ENCODE assay signal across 27 mouse cellular contexts in the genomic region with DNA sequence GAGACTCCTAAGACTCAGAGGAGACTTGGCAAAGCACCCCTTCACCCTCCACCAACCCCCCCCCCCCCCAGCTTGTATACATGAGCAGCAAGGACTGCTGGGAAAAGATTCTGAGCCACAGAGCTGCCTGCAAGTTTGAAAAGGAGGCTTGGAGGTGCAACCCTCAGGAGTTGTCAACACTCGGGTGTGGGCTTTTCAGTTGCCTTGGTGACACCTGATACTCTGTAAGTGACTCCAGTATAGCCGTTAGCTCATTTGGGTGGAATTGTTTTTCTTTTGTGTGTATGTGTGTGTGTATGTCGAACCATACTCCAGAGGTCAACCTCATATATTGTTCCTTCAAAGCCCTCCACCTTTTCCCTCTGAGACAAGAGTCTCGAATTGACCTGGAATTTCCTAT.
A peak's percentile ranks its signal among the peaks of the same experiment; 100 is the strongest.
DNase-seq lines count a peak whose midpoint lies in the region; ATAC-seq lines count a peak whose summit lies in the region.
"Had no signal": no experiment of that assay in that cellular context is flagged by ENCODE, and none has a peak within 500 bp of the region (broad histone marks: within the 10 kb centered on the region; RNA-seq: fewer than 3 reads in every experiment).

No protein-coding gene starts in this region.

- no peaks in the 10 kb centered on the region for H3K9me3 ChIP-seq in embryonic facial prominence, embryonic 11.5 days (replicated peaks; ENCODE audit: control insufficient read depth, low read length)
- no peaks in the 10 kb centered on the region for H3K9me3 ChIP-seq in embryonic facial prominence, embryonic 10.5 days
- no peaks in the 10 kb centered on the region for H3K9me3 ChIP-seq in heart, embryonic 13.5 days
- H3K9me3 ChIP-seq in kidney, embryonic 14.5 days (ENCODE audit: control insufficient read depth, low read length): no peaks in the 10 kb centered on the region
- H3K9me3 ChIP-seq in embryonic facial prominence, embryonic 14.5 days (ENCODE audit: control insufficient read depth, low read length): no peaks in the 10 kb centered on the region
- H3K9me3 ChIP-seq: embryonic facial prominence, embryonic 13.5 days; forebrain, embryonic 12.5 days; G1E; hindbrain, embryonic 13.5 days; liver, embryonic 15.5 days; neural tube, embryonic 12.5 days had no signal

- ATAC-seq in embryonic facial prominence, embryonic 11.5 days (replicated peaks; ENCODE audit: insufficient number of reproducible peaks, low FRiP score, low TSS enrichment, low read depth): no peak
- no peak for ATAC-seq in heart, embryonic 13.5 days (ENCODE audit: extremely low read depth, insufficient number of reproducible peaks, low FRiP score, low TSS enrichment)
- peak; percentile 52; the same call in 1 of the 2 replicates for ATAC-seq in kidney, embryonic 14.5 days (ENCODE audit: low FRiP score, low TSS enrichment)
- peak; percentile 53; the same call in 1 of the 2 replicates for ATAC-seq in embryonic facial prominence, embryonic 14.5 days (ENCODE audit: low read depth)
- ATAC-seq: intestine, embryonic 16.5 days; midbrain, embryonic 16.5 days had no signal

- peak; percentile 12 for DNase-seq in embryonic facial prominence, embryonic 11.5 days (ENCODE audit: low spot score)
- DNase-seq in embryonic facial prominence, embryonic 10.5 days (ENCODE audit: low spot score): no peak
- no peak for DNase-seq in heart, adult 8-10 months (ENCODE audit: low spot score)
- DNase-seq in kidney, adult 8-10 months: no peak
- DNase-seq in embryonic facial prominence, embryonic 14.5 days (ENCODE audit: low spot score): peak; percentile 55
- no peak for DNase-seq in neural tube, embryonic 10.5 days (ENCODE audit: extremely low spot score, low spot score)
- DNase-seq: adrenal gland, adult 8-10 months; cerebellum, adult 2 months; cerebellum, postnatal 14 days; gastrocnemius, postnatal 14 days; kidney, adult 9 months; kidney, postnatal 14 days; layer of hippocampus, adult 9-11 months; right cerebral cortex, postnatal 4 days; thymus, adult 2 months; thymus, postnatal 36 days had no signal

- no peak overlapping the region for H3K4me3 ChIP-seq in embryonic facial prominence, embryonic 11.5 days (ENCODE audit: low read depth, low read length)
- no peak overlapping the region for H3K4me3 ChIP-seq in embryonic facial prominence, embryonic 10.5 days
- no peak overlapping the region for H3K4me3 ChIP-seq in heart, embryonic 13.5 days
- no peak overlapping the region for H3K4me3 ChIP-seq in kidney, embryonic 14.5 days (ENCODE audit: low read length)
- no peak overlapping the region for H3K4me3 ChIP-seq in embryonic facial prominence, embryonic 14.5 days (ENCODE audit: low read depth, low read length)
- H3K4me3 ChIP-seq: embryonic facial prominence, embryonic 13.5 days; forebrain, embryonic 12.5 days; hindbrain, embryonic 13.5 days; liver, embryonic 15.5 days; neural tube, embryonic 12.5 days had no signal

- no peaks in the 10 kb centered on the region for H3K4me1 ChIP-seq in embryonic facial prominence, embryonic 11.5 days (ENCODE audit: control insufficient read depth, insufficient read depth, low read length)
- H3K4me1 ChIP-seq in embryonic facial prominence, embryonic 10.5 days: peaks cover 12% of the 10 kb centered on the region; the same call in 1 of the 2 replicates
- H3K4me1 ChIP-seq in heart, embryonic 13.5 days: peaks cover 46% of the 10 kb centered on the region
- no peaks in the 10 kb centered on the region for H3K4me1 ChIP-seq in kidney, embryonic 14.5 days (ENCODE audit: control insufficient read depth, insufficient read depth, low read length)
- H3K4me1 ChIP-seq in embryonic facial prominence, embryonic 14.5 days (ENCODE audit: control insufficient read depth, insufficient read depth, low read length): peaks cover 10% of the 10 kb centered on the region; the same call in 1 of the 2 replicates
- H3K4me1 ChIP-seq: forebrain, embryonic 12.5 days; hindbrain, embryonic 13.5 days; liver, embryonic 15.5 days; neural tube, embryonic 12.5 days had no signal

- H3K27me3 ChIP-seq in embryonic facial prominence, embryonic 11.5 days (ENCODE audit: control insufficient read depth, insufficient read depth, low read length): no peaks in the 10 kb centered on the region
- no peaks in the 10 kb centered on the region for H3K27me3 ChIP-seq in embryonic facial prominence, embryonic 10.5 days (replicated peaks; ENCODE audit: low read depth, poor library complexity, severe bottlenecking)
- no peaks in the 10 kb centered on the region for H3K27me3 ChIP-seq in heart, embryonic 13.5 days (replicated peaks)
- no peaks in the 10 kb centered on the region for H3K27me3 ChIP-seq in kidney, embryonic 14.5 days (ENCODE audit: control insufficient read depth, insufficient read depth, low read length)
- no peaks in the 10 kb centered on the region for H3K27me3 ChIP-seq in embryonic facial prominence, embryonic 14.5 days (replicated peaks; ENCODE audit: control insufficient read depth, insufficient read depth, low read length)
- H3K27me3 ChIP-seq: embryonic facial prominence, embryonic 13.5 days; forebrain, embryonic 12.5 days; hindbrain, embryonic 13.5 days; liver, embryonic 15.5 days; neural tube, embryonic 12.5 days had no signal

- no peak overlapping the region for H3K4me2 ChIP-seq in embryonic facial prominence, embryonic 11.5 days (ENCODE audit: low read depth, low read length)
- H3K4me2 ChIP-seq in heart, embryonic 13.5 days: no peak overlapping the region
- H3K4me2 ChIP-seq in kidney, embryonic 14.5 days (replicated peaks; ENCODE audit: low read depth, low read length): no peak overlapping the region
- no peak overlapping the region for H3K4me2 ChIP-seq in embryonic facial prominence, embryonic 14.5 days (ENCODE audit: low read depth, low read length)
- H3K4me2 ChIP-seq: embryonic facial prominence, embryonic 13.5 days; forebrain, embryonic 12.5 days; hindbrain, embryonic 13.5 days; liver, embryonic 15.5 days; midbrain, embryonic 11.5 days; neural tube, embryonic 12.5 days had no signal

- H3K27ac ChIP-seq in embryonic facial prominence, embryonic 11.5 days (replicated peaks; ENCODE audit: low read depth, low read length): no peak overlapping the region
- H3K27ac ChIP-seq in embryonic facial prominence, embryonic 10.5 days (replicated peaks): no peak overlapping the region
- H3K27ac ChIP-seq in heart, embryonic 13.5 days (replicated peaks): peak overlapping the region; percentile 61
- H3K27ac ChIP-seq in kidney, embryonic 14.5 days (ENCODE audit: low read depth, low read length): no peak overlapping the region
- 0 out of 2 replicates have a peak overlapping the region, but pooled peaks have one; percentile 4 for H3K27ac ChIP-seq in embryonic facial prominence, embryonic 14.5 days (replicated peaks; ENCODE audit: low read depth, low read length)
- H3K27ac ChIP-seq: embryonic facial prominence, embryonic 13.5 days; forebrain, embryonic 12.5 days; hindbrain, embryonic 13.5 days; liver, embryonic 15.5 days; neural tube, embryonic 12.5 days had no signal

- 43% methylated on average over 4 of the region's 4 CpGs for WGBS in embryonic facial prominence, embryonic 11.5 days
- 50% methylated on average over 4 of the region's 4 CpGs for WGBS in embryonic facial prominence, embryonic 10.5 days
- WGBS in heart, embryonic 13.5 days: 18% methylated on average over 4 of the region's 4 CpGs
- WGBS in kidney, embryonic 14.5 days: 28% methylated on average over 4 of the region's 4 CpGs
- WGBS in embryonic facial prominence, embryonic 14.5 days: 47% methylated on average over 4 of the region's 4 CpGs

- H3K9ac ChIP-seq in embryonic facial prominence, embryonic 11.5 days (replicated peaks; ENCODE audit: low read length): no peak overlapping the region
- H3K9ac ChIP-seq in heart, embryonic 13.5 days: no peak overlapping the region; the same call in 1 of the 2 replicates
- H3K9ac ChIP-seq in kidney, embryonic 14.5 days (ENCODE audit: low read depth, low read length): no peak overlapping the region
- no peak overlapping the region for H3K9ac ChIP-seq in embryonic facial prominence, embryonic 14.5 days (ENCODE audit: low read depth, low read length)
- H3K9ac ChIP-seq: embryonic facial prominence, embryonic 13.5 days; forebrain, embryonic 12.5 days; hindbrain, embryonic 13.5 days; liver, embryonic 15.5 days; neural tube, embryonic 12.5 days had no signal

- H3K36me3 ChIP-seq in embryonic facial prominence, embryonic 11.5 days (replicated peaks; ENCODE audit: control insufficient read depth, insufficient read depth, low read depth, low read length): no peaks in the 10 kb centered on the region
- no peaks in the 10 kb centered on the region for H3K36me3 ChIP-seq in embryonic facial prominence, embryonic 10.5 days (replicated peaks)
- H3K36me3 ChIP-seq in heart, embryonic 13.5 days: no peaks in the 10 kb centered on the region
- H3K36me3 ChIP-seq in kidney, embryonic 14.5 days (ENCODE audit: control insufficient read depth, insufficient read depth, low read length): no peaks in the 10 kb centered on the region
- no peaks in the 10 kb centered on the region for H3K36me3 ChIP-seq in embryonic facial prominence, embryonic 14.5 days (ENCODE audit: control insufficient read depth, insufficient read depth, low read length)
- H3K36me3 ChIP-seq: embryonic facial prominence, embryonic 13.5 days; forebrain, embryonic 12.5 days; G1E; hindbrain, embryonic 13.5 days; liver, embryonic 15.5 days; neural tube, embryonic 12.5 days had no signal

Comparison
In these comparisons a context has a peak if more than half of its experiments do, and no peak if none do; other contexts are left out.
1. ATAC-seq: peak in kidney, embryonic 14.5 days (single experiment) and embryonic facial prominence, embryonic 14.5 days (single experiment); none in embryonic facial prominence, embryonic 11.5 days (single experiment) and heart, embryonic 13.5 days (single experiment).
2. DNase-seq: peak in embryonic facial prominence, embryonic 11.5 days (single experiment) and embryonic facial prominence, embryonic 14.5 days (single experiment); none in embryonic facial prominence, embryonic 10.5 days (single experiment), heart, adult 8-10 months (single experiment), kidney, adult 8-10 months (0 of 2) and neural tube, embryonic 10.5 days (single experiment).
3. H3K27ac ChIP-seq: peak in heart, embryonic 13.5 days (single experiment) and embryonic facial prominence, embryonic 14.5 days (single experiment); none in embryonic facial prominence, embryonic 11.5 days (single experiment), embryonic facial prominence, embryonic 10.5 days (single experiment) and kidney, embryonic 14.5 days (single experiment).